Mouse (Mus musculus): ENCODE measurements around the gene Thap3. TPM values are rescaled to one million over a fixed set of nuclear protein-coding genes. Genes with fewer than 3 reads are reported as not detected.

Thap3 gene
- polyA plus RNA-seq, 1 experiment from 2014 or later: 22.2 TPM

DNA sequence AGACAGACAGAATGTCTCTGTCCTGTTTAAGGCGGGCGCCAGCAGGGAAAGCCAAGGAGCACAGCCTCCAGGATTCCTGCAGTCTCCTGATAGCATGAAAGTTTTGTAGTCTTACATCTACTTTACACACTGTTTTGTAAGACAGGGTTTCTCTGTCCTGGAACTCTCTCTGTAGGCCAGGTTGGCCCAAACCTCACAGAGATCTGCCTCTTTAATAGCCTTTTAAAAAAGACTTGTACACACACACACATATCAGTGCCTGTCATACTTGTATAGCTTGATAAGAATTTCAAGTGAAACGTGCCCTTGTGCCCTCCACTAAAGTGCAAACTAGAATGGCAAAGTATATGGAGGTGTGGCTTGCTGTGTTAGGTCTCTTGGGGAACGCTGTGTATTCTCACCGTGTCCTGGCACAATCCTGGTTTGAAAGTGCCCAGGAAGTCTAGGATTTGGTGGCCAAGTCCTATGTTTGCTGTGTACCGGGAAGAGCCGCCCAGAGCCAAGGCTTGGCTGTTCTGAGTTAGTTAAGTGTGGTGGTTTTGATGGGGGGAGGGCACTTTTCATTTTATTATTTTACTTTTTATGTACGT is 22.5 kb upstream of the Thap3 start:
- TF ChIP-seq EP300 (optimal IDR thresholded peaks at IDR 0.05) (no peak), CTCF (IDR thresholded peaks at IDR 0.05; ENCODE audit: low read depth) (no peak)
- 53% methylated on average over 8 of the region's 8 CpGs for WGBS
- Histone ChIP-seq H3K36me3 (ENCODE audit: control insufficient read depth, insufficient read depth, low read length) (peaks cover 4% of the 10 kb centered on the region), H3K4me3 (ENCODE audit: low read depth, low read length) (peak overlapping the region; percentile 79), H3K9me3 (ENCODE audit: control insufficient read depth, low read length) (no peaks in the 10 kb centered on the region), H3K9ac (ENCODE audit: low read length) (peak overlapping the region; percentile 86), H3K27me3 (ENCODE audit: control insufficient read depth, insufficient read depth, low read length) (no peaks in the 10 kb centered on the region), H3K4me1 (replicated peaks; ENCODE audit: control insufficient read depth, insufficient read depth) (0 out of 2 replicates have a peak, but pooled peaks cover 4% of the 10 kb centered on the region), H3K4me2 (replicated peaks; ENCODE audit: low read depth) (peak overlapping the region; percentile 97), H3K27ac (replicated peaks) (peak overlapping the region; percentile 98)
- peak; percentile 45 for DNase-seq (ENCODE audit: low spot score)
- no peak for ATAC-seq (ENCODE audit: low FRiP score, low TSS enrichment)

DNA sequence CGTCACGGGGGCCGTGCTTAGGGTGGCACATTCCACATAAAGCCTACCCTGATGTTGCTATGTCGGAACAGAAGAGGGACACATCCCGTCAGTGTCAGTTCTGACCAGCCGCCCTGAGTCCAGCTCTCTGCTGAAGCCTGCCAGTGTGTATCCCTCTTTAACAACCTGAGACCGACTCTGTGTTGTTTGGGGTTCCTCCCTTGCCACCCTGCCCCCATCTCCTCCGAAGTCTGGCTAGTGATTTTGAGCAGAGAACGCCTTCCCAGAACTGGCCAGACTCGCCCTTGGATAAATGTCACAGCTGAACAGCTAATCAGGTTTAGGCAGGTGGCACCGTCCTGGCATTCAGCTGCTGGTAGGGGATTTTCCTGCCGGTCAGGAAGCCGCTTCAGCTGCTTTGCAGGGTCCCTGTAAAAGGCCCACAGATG is 21.9 kb upstream of the Thap3 start:
- TF ChIP-seq EP300 (optimal IDR thresholded peaks at IDR 0.05): no peak
- TF ChIP-seq CTCF (IDR thresholded peaks at IDR 0.05; ENCODE audit: low read depth): no peak
- H3K36me3 ChIP-seq (ENCODE audit: control insufficient read depth, insufficient read depth, low read length): peaks cover 4% of the 10 kb centered on the region; the same call in 1 of the 2 replicates
- peak overlapping the region; percentile 86 for H3K9ac ChIP-seq (ENCODE audit: low read length)
- peak overlapping the region; percentile 79 for H3K4me3 ChIP-seq (ENCODE audit: low read depth, low read length)
- 0 out of 2 replicates have a peak, but pooled peaks cover 4% of the 10 kb centered on the region for H3K4me1 ChIP-seq (replicated peaks; ENCODE audit: control insufficient read depth, insufficient read depth)
- no peaks in the 10 kb centered on the region for H3K9me3 ChIP-seq (ENCODE audit: control insufficient read depth, low read length)
- 12% methylated on average over 13 of the region's 13 CpGs for WGBS
- H3K27me3 ChIP-seq (ENCODE audit: control insufficient read depth, insufficient read depth, low read length): no peaks in the 10 kb centered on the region
- H3K27ac ChIP-seq (replicated peaks): peak overlapping the region; percentile 98
- peak overlapping the region; percentile 97 for H3K4me2 ChIP-seq (replicated peaks; ENCODE audit: low read depth)
- ATAC-seq (ENCODE audit: low FRiP score, low TSS enrichment): no peak
- DNase-seq (ENCODE audit: low spot score): peak; percentile 57

GRCm38 (mm10) chr4:152010091-152010706 is 21.4 kb upstream of the Thap3 start:
- Histone ChIP-seq H3K4me2 (replicated peaks; ENCODE audit: low read depth) (peak overlapping the region; percentile 97), H3K9ac (ENCODE audit: low read length) (peak overlapping the region; percentile 86), H3K4me3 (ENCODE audit: low read depth, low read length) (peak overlapping the region; percentile 79), H3K4me1 (replicated peaks; ENCODE audit: control insufficient read depth, insufficient read depth) (0 out of 2 replicates have a peak, but pooled peaks cover 4% of the 10 kb centered on the region), H3K27me3 (ENCODE audit: control insufficient read depth, insufficient read depth, low read length) (no peaks in the 10 kb centered on the region), H3K36me3 (ENCODE audit: control insufficient read depth, insufficient read depth, low read length) (peaks cover 4% of the 10 kb centered on the region; the same call in 1 of the 2 replicates), H3K27ac (replicated peaks) (peak overlapping the region; percentile 98), H3K9me3 (ENCODE audit: control insufficient read depth, low read length) (no peaks in the 10 kb centered on the region)
- DNase-seq (ENCODE audit: low spot score) (peak; percentile 79), ATAC-seq (ENCODE audit: low FRiP score, low TSS enrichment) (peak; percentile 69)
- 1% methylated on average over 10 of the region's 10 CpGs for WGBS
- no peak for TF ChIP-seq CTCF (IDR thresholded peaks at IDR 0.05; ENCODE audit: low read depth)
- TF ChIP-seq EP300 (optimal IDR thresholded peaks at IDR 0.05): no peak

- Histone ChIP-seq H3K4me1 (replicated peaks; ENCODE audit: control insufficient read depth, insufficient read depth) (0 out of 2 replicates have a peak, but pooled peaks cover 4% of the 10 kb centered on the region), H3K4me2 (replicated peaks; ENCODE audit: low read depth) (peak overlapping the region; percentile 97), H3K36me3 (ENCODE audit: control insufficient read depth, insufficient read depth, low read length) (peaks cover 4% of the 10 kb centered on the region; the same call in 1 of the 2 replicates), H3K4me3 (ENCODE audit: low read depth, low read length) (peak overlapping the region; percentile 79), H3K9me3 (ENCODE audit: control insufficient read depth, low read length) (no peaks in the 10 kb centered on the region), H3K9ac (ENCODE audit: low read length) (peak overlapping the region; percentile 86), H3K27ac (replicated peaks) (peak overlapping the region; percentile 98), H3K27me3 (ENCODE audit: control insufficient read depth, insufficient read depth, low read length) (no peaks in the 10 kb centered on the region)
- no peak for TF ChIP-seq EP300 (optimal IDR thresholded peaks at IDR 0.05)
- no peak for TF ChIP-seq CTCF (IDR thresholded peaks at IDR 0.05; ENCODE audit: low read depth)
- WGBS: under 1% methylated on average over 106 of the region's 115 CpGs
- ATAC-seq (ENCODE audit: low FRiP score, low TSS enrichment) (peak; percentile 58), DNase-seq (ENCODE audit: low spot score) (peak; percentile 74)
Observed at GRCm38 (mm10) chr4:152009076-152010051, 20.6 kb upstream of the Thap3 start.

DNA sequence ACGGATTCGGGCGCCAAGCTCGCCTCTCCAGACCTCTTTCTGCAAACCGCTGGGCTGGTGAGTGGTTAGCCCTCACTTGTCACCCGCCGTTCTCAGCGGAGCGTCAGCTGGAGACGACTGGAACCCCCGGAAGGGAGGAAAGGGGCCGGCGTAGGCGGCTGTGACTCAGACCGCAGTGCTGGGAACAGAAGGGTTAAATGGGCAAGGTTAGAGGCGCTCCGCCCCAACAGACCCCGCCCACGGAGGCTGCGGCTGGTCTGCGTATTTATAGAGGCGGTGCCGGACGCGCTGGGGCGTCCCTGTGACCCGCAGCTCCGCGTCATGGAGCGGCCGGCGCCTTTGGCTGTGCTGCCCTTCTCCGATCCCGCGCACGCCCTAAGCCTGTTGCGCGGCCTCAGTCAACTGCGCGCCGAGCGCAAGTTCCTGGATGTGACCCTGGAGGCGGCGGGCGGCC is 19.9 kb upstream of the Thap3 start, which contains the start of gene Klhl21:
Klhl21 (plus strand) TSS at position 182 of the 454 bp plus-strand sequence.
- H3K27ac ChIP-seq (replicated peaks): peak within 1 kb of the TSS; percentile 98
- H3K36me3 ChIP-seq (ENCODE audit: control insufficient read depth, insufficient read depth, low read length): no peaks in the 10 kb centered on the region; the same call in 1 of the 2 replicates
- H3K4me1 ChIP-seq (replicated peaks; ENCODE audit: control insufficient read depth, insufficient read depth): 0 out of 2 replicates have a peak, but pooled peaks cover 4% of the 10 kb centered on the region
- H3K9me3 ChIP-seq (ENCODE audit: control insufficient read depth, low read length): no peaks in the 10 kb centered on the region
- ATAC-seq (ENCODE audit: low FRiP score, low TSS enrichment) (peak; percentile 88), DNase-seq (ENCODE audit: low spot score) (peak; percentile 97)
- TF ChIP-seq EP300 (optimal IDR thresholded peaks at IDR 0.05) (peak; percentile 84), CTCF (IDR thresholded peaks at IDR 0.05; ENCODE audit: low read depth) (no peak; the same call in 1 of the 2 replicates)
- 0% methylated on average over 29 of the region's 45 CpGs for WGBS
- H3K9ac ChIP-seq (ENCODE audit: low read length): peak within 1 kb of the TSS; percentile 86
- H3K4me2 ChIP-seq (replicated peaks; ENCODE audit: low read depth): peak within 1 kb of the TSS; percentile 97
- H3K4me3 ChIP-seq (ENCODE audit: low read depth, low read length): peak within 1 kb of the TSS; percentile 79
- H3K27me3 ChIP-seq (ENCODE audit: control insufficient read depth, insufficient read depth, low read length): no peaks in the 10 kb centered on the region
